Mouse (Mus musculus) limb, embryonic 13.5 days (tissue): ENCODE measurements at regions not wholly inside any gene's neighbourhood (a gene's known extent, or its start where the extent isn't known, plus 50 kb on each side); places are given as distances from the start of the nearest gene placed in this dataset.

Experiments
- ATAC-seq: fragments of 200-750 bp; cut with Nextera tagmentation; 2 replicates; pipeline ENCODE4 v1.8.0; 2017; ENCODE audit warnings: low read depth, moderate number of reproducible peaks, moderate TSS enrichment; ENCODE audit not compliant: low FRiP score
- H3K27ac ChIP-seq: fragments of 300-500 bp; sonication (generic); 2 replicates; pipeline ENCODE4 v1.5.1; 2015; ENCODE audit warnings: inconsistent platforms, mild to moderate bottlenecking, moderate library complexity
- H3K27me3 ChIP-seq: fragments of 300-500 bp; sonication (generic); 2 replicates; pipeline ENCODE4 v1.6.1; 2015; ENCODE audit warnings: mild to moderate bottlenecking, inconsistent platforms
- H3K36me3 ChIP-seq: fragments of 300-500 bp; sonication (generic); 2 replicates; pipeline ENCODE4 v1.6.1; 2015; ENCODE audit warnings: inconsistent platforms, mild to moderate bottlenecking, moderate library complexity
- H3K4me1 ChIP-seq: fragments of 300-500 bp; sonication (generic); 2 replicates; pipeline ENCODE4 v1.6.1; 2015; ENCODE audit warnings: inconsistent platforms
- H3K4me2 ChIP-seq: fragments of 300-500 bp; sonication (generic); replicated peaks from 2 replicates; pipeline ENCODE4 v1.6.1; 2015; ENCODE audit warnings: inconsistent platforms, mild to moderate bottlenecking, moderate library complexity
- H3K4me3 ChIP-seq: fragments of 300-500 bp; sonication (generic); 2 replicates; pipeline ENCODE4 v1.5.1; 2015; ENCODE audit warnings: moderate library complexity, mild to moderate bottlenecking, inconsistent platforms
- H3K9ac ChIP-seq: fragments of 300-500 bp; sonication (generic); 2 replicates; pipeline ENCODE4 v1.6.1; 2015; ENCODE audit warnings: mild to moderate bottlenecking, inconsistent platforms
- H3K9me3 ChIP-seq: fragments of 300-500 bp; sonication (generic); 2 replicates; pipeline ENCODE4 v1.6.1; 2016; ENCODE audit warnings: inconsistent platforms
- WGBS: fragments of 180-500 bp; shearing (Covaris S2); methylation state at CpG from one replicate; pipeline ENCODE4 v1.1.7; 2015; 5-methylcytosine and 5-hydroxymethylcytosine counted together

DNA sequence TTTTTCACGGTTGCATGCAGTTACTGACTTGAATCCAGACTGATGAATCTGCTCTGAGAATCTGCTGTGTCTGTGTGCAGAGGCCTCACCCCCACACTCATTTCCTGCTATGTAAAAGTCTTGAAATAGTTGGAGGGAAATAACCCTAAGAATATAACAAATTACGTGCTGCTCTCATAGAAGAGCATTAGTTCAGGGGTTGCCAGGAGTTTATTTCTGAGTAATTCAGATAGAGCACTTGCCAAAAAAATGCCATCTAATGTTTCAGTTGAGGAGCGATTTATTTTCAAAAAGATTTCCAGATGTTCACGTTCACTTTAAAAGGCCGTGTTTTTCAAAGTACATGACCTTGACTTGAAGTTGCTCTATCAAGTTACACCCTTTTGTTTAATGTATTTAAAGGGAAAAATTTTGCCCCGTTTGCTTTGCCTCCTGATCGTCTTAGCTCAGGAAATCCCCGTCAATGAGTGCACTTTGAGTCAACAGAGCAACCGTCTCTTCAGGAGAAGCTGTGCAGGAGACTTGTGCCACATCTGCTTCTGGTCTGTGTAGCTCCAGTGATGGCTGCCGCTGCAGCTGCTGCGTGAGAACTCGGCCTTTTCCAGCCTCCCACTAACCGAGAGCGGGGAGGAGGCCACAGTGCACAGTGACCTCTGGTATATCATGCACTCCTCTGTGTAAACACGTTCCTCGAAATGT is 50.9 kb upstream of the Sec61g start:
- peaks cover 16% of the 10 kb centered on the region for H3K4me1 ChIP-seq
- no peak overlapping the region for H3K4me3 ChIP-seq
- ATAC-seq, result peak; percentile 89
- H3K9ac ChIP-seq, result peak overlapping the region; percentile 26; the same call in 1 of the 2 replicates
- WGBS, result 14% methylated on average over 16 of the region's 16 CpGs
- H3K36me3 ChIP-seq, result no peaks in the 10 kb centered on the region
- H3K27ac ChIP-seq, result peak overlapping the region; percentile 84
- peak overlapping the region; percentile 38 for H3K4me2 ChIP-seq
- H3K9me3 ChIP-seq, result no peaks in the 10 kb centered on the region
- no peaks in the 10 kb centered on the region for H3K27me3 ChIP-seq

DNA sequence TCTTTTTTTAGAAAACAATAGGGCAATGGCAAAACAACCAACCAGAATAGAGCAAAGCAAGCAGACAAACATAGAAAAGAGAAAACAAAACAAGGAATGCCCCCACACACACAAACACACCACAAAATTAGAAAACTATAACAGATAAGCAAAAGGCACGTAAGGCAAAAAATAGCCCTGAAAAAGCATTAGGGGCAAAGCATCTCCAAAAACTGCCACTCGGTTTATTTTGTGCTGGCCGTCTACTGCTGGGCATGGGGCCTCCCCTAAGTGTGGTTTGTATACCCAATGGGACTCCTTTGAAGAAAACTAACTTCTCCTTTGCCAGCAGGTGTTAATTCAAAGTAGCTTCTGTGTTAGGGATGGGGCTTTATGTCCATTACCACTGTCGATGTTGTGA is 53.4 kb upstream of the Sec61g start:
- Histone ChIP-seq H3K4me1 (peaks cover 16% of the 10 kb centered on the region), H3K36me3 (no peaks in the 10 kb centered on the region), H3K4me2 (no peak overlapping the region), H3K27ac (no peak overlapping the region), H3K4me3 (no peak overlapping the region), H3K27me3 (no peaks in the 10 kb centered on the region), H3K9me3 (no peaks in the 10 kb centered on the region), H3K9ac (no peak overlapping the region)
- WGBS, result 81% methylated on average over 4 of the region's 4 CpGs
- ATAC-seq, result no peak

DNA sequence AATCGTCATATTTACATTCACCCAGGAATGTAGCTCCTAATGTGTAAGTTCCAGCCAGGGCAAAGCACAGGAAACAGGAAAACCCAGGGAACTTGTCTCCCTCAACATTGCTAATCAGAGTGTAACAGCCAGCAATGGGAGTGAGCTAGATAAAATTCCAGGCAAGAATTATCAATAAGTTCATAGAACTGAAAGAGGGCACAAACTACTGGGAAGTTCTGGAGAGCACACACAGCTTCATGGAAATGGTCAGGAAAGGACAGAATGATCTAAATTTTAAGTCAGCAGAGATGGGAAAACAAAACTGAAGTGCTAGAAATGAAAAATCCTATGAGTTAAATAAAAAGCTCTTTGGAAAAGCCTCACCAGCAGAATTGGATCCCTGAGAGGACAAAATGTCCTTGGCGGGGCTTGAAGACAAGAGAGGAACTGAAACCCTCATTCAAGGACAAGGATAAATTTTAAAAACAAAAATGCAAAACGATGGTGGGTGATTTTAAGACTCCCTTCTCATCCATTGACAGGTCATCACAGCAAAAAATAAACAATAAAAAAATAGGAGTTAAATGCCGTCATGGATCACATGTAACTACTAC is 80.9 kb upstream of the Sec61g start:
- no peaks in the 10 kb centered on the region for H3K9me3 ChIP-seq
- no peaks in the 10 kb centered on the region for H3K27me3 ChIP-seq
- no peak overlapping the region for H3K4me2 ChIP-seq
- no peak overlapping the region for H3K9ac ChIP-seq
- ATAC-seq, result no peak
- H3K36me3 ChIP-seq, result no peaks in the 10 kb centered on the region
- H3K4me1 ChIP-seq, result peaks cover 13% of the 10 kb centered on the region
- H3K27ac ChIP-seq, result no peak overlapping the region
- no peak overlapping the region for H3K4me3 ChIP-seq
- WGBS, result 78% methylated on average over 4 of the region's 4 CpGs

DNA sequence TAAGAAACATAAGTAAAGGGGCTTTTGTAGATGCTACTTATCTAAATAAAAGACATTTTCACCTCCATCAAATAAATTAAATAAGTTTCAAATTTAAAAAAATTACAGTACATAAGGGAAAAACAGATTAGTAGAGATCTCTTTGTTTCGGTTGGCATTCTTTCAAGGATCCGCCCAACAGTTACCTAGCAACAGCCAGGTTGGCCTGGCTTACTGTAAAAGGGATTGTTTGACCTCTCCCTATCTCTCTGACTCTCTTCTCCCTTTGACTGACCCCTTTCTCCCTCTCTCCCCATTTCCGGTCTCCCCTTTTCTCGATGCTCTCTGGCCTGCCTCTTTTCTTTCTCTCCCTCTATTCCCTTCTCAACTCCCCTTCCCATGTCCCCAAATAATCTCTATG is 82.3 kb upstream of the Sec61g start:
- H3K9ac ChIP-seq, result no peak overlapping the region
- no peak overlapping the region for H3K27ac ChIP-seq
- peaks cover 13% of the 10 kb centered on the region for H3K4me1 ChIP-seq
- H3K27me3 ChIP-seq, result no peaks in the 10 kb centered on the region
- H3K36me3 ChIP-seq, result no peaks in the 10 kb centered on the region
- ATAC-seq, result no peak
- H3K9me3 ChIP-seq, result no peaks in the 10 kb centered on the region
- no peak overlapping the region for H3K4me2 ChIP-seq
- no peak overlapping the region for H3K4me3 ChIP-seq
- whole genome bisulfite sequencing, result 86% methylated on average over 4 of the region's 4 CpGs

DNA sequence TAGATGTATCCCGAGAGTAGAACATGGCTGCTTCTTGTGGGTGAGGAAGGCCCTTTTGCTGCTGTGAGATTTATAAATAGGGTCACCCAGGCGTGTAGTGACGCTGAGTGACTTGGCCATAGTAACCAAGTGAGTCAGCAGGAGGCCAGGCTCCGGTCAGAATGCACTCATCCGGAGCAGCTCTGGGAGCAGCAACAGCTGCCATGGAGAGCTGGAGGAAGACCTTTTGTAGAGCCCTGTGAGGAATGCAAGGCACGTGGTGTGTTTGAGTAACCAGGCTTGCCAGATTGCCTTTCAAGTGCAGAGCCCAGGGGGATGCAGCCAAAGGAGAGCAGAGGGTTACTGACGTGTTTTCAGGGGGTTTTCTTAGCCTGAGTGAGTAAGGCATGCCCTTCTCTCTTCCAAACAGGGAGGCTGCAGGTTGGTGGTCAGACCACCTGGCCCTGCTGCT is 83.2 kb upstream of the Sec61g start:
- Histone ChIP-seq H3K9ac (no peak overlapping the region), H3K4me3 (no peak overlapping the region), H3K4me1 (peaks cover 13% of the 10 kb centered on the region), H3K27ac (peak overlapping the region; percentile 55), H3K36me3 (no peaks in the 10 kb centered on the region), H3K27me3 (no peaks in the 10 kb centered on the region), H3K4me2 (peak overlapping the region; percentile 3), H3K9me3 (no peaks in the 10 kb centered on the region)
- ATAC-seq, result peak; percentile 94
- 7% methylated on average over 7 of the region's 7 CpGs for WGBS

DNA sequence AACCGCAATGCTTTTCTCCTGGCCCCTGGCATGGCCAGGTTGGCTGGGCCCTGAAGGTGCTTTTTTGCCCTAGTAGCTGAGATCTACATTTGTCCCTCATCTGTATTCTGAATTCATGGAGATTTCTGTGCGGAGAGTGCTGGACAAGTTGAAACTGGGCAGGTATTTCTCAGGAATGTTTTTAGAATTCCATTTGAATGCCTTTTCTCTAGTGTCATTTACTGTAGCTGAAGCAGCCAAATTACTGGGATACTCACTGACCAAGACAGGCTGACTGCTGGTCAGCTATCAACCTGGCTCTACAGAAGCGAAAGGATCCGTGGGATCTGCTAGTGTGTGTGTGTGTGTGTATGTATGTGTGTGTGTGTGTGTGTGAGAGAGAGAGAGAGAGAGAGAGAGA is 83.7 kb upstream of the Sec61g start:
- ATAC-seq, result no peak
- Histone ChIP-seq H3K4me2 (peak overlapping the region; percentile 3; the same call in 1 of the 2 replicates), H3K27me3 (no peaks in the 10 kb centered on the region), H3K4me3 (no peak overlapping the region), H3K9me3 (no peaks in the 10 kb centered on the region), H3K36me3 (no peaks in the 10 kb centered on the region), H3K4me1 (peaks cover 13% of the 10 kb centered on the region), H3K27ac (peak overlapping the region; percentile 55), H3K9ac (no peak overlapping the region)
- WGBS, result 72% methylated on average over 4 of the region's 4 CpGs

DNA sequence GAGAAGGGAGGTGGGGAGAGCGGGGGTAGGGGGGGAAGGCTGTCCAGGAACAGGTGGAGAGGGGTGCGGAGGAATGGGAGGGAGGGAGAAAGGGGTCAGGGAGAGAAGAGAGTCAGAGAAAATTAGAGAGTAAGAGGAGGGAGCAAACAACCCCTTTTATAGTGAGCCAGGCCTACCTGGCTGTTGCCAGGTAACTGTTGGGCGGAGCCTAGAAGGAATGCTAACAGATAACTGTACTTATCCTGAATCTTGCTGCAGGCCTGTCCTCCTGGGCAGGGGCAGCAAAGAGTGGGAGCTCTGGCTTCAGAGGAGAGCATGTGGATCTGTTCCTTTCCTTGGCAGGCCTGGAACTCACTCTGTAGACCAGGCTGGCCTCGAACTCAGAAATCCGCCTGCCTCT is 84.5 kb upstream of the Sec61g start:
- Histone ChIP-seq H3K36me3 (no peaks in the 10 kb centered on the region), H3K9ac (no peak overlapping the region), H3K4me1 (peaks cover 13% of the 10 kb centered on the region), H3K4me3 (no peak overlapping the region), H3K9me3 (no peaks in the 10 kb centered on the region), H3K4me2 (no peak overlapping the region), H3K27me3 (no peaks in the 10 kb centered on the region), H3K27ac (no peak overlapping the region)
- WGBS, result 88% methylated on average over 5 of the region's 5 CpGs
- no peak for ATAC-seq

DNA sequence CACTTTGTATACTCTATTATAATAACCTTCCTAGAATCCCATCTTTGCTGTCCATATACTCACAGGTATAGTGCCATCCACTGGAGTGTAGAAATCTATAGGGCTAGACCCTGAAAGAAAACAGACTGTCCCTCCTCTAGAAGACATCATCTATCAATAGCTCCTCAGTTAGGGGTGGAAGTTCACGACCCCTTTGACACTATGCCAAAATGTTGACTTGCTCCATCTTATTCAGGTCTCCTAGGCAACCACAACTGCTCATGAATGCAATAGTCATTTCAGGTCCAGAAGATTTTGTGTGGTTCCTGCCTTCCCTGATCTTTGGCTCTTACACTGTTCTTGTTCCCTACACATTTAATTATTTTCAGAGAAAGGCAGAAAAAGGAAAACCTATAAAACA is 86.5 kb upstream of the Sec61g start:
- no peak for ATAC-seq
- Histone ChIP-seq H3K4me3 (no peak overlapping the region), H3K27ac (no peak overlapping the region), H3K4me2 (no peak overlapping the region), H3K9ac (no peak overlapping the region), H3K27me3 (no peaks in the 10 kb centered on the region), H3K36me3 (no peaks in the 10 kb centered on the region), H3K9me3 (peaks cover 7% of the 10 kb centered on the region; the same call in 1 of the 2 replicates), H3K4me1 (peaks cover 13% of the 10 kb centered on the region)
- 78% methylated on average over 1 of the region's 1 CpGs for WGBS

DNA sequence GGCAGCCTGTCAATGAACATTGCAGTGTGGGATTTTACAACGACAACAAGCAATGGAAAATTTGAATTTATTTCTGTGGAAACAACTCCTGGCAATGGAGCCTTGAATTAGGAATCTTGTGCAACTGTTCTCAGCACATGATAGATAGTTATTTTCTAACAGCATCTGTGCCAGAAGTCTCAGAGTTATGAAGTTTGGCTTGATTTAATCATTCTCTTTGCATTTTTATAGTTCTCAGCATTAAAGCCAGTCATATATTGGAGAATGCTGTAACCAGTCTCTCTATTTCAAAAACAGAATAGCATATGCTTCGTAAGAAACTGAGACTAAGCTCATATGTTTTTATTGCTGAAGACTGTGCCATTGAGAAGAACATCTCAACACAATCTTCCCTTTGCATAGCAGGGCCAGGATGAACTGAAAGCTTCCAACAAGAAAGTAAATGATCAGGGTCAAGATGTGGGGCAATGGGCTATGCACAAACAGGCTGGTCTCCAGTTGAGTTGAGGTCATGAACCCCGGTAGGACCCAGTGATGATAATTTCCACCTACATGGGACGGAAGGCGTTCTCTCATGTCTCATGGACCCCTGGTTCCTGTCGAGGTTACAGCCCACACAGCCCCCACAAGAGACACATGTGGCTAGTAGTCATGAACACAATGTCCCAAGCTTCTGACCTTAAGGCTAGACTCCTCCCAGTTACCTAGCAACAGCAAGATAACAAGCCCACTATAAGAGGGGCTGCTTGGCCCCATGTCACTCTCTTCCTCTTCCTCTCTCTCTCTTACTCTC is 89.0 kb upstream of the Sec61g start:
- Histone ChIP-seq H3K4me2 (no peak overlapping the region), H3K27ac (no peak overlapping the region), H3K27me3 (no peaks in the 10 kb centered on the region), H3K4me3 (no peak overlapping the region), H3K9me3 (peaks cover 18% of the 10 kb centered on the region; the same call in 1 of the 2 replicates), H3K36me3 (no peaks in the 10 kb centered on the region), H3K9ac (no peak overlapping the region), H3K4me1 (peaks cover 2% of the 10 kb centered on the region)
- 84% methylated on average over 6 of the region's 6 CpGs for WGBS
- ATAC-seq, result no peak

DNA sequence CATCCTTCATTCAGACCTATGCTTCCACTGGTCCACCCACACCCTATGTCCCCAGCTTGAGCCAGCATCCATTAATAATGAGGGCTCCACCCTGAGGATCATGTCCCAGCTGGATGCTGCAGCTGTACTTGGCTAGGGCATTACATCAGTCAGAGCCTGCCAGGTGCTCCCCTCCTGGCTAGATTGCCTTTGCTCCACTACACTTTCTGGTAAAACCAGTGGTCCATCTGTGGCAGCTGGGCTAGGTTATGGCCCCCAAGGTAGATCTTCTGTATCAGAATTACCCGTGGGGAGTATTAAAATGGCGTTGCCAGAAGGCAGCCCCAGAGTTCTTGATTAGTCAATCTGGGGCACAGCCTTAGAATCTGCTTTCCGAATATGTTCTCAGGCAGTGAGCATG is 94.7 kb upstream of the Sec61g start:
- ATAC-seq, result peak; percentile 57; the same call in 1 of the 2 replicates
- no peaks in the 10 kb centered on the region for H3K27me3 ChIP-seq
- no peaks in the 10 kb centered on the region for H3K36me3 ChIP-seq
- H3K9me3 ChIP-seq, result peaks cover 18% of the 10 kb centered on the region; the same call in 1 of the 2 replicates
- no peak overlapping the region for H3K4me3 ChIP-seq
- H3K4me2 ChIP-seq, result no peak overlapping the region
- WGBS, result 56% methylated on average over 3 of the region's 3 CpGs
- H3K9ac ChIP-seq, result no peak overlapping the region
- H3K27ac ChIP-seq, result no peak overlapping the region
- peaks cover 13% of the 10 kb centered on the region for H3K4me1 ChIP-seq

DNA sequence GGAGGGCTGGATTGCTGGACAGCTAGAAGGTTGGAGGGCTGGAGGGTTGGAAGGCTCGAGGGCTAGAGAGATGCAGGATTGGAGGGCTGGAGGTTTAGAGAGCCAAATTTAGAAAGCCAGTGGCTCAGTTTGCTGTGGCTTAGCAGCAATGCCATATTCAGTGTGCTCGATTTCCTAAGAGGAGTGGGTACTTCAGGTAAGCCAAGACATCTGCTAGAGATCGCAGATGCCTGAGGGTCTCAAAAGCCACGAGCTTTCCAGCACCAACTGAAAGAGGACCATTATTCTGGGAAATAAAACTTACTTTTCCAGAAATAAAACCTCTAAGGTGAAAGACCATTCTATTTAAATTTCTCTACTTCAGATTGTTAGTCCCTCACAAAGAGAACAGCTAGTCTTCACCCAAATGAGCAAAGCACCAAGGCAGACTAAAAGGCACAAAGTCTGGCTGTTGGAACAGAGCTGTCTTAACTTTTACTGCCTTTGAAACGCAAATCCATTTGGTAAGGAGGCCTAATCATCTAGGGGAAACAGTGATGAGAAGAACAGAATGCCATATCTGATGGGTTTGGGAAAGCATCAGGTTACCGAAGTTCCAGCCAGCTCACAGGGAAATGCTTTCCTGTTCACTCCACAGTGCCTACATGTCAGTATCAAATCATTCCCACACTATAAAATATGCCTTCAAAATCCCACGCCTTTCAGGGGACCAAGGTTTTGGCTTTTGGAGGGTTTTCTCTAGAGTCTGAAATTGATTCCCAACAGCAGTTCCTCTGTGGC is 98.3 kb upstream of the Sec61g start:
- H3K4me2 ChIP-seq, result no peak overlapping the region
- no peak overlapping the region for H3K9ac ChIP-seq
- no peaks in the 10 kb centered on the region for H3K36me3 ChIP-seq
- H3K4me3 ChIP-seq, result no peak overlapping the region
- peaks cover 18% of the 10 kb centered on the region for H3K4me1 ChIP-seq
- no peaks in the 10 kb centered on the region for H3K27me3 ChIP-seq
- H3K9me3 ChIP-seq, result no peaks in the 10 kb centered on the region
- H3K27ac ChIP-seq, result peak overlapping the region; percentile 87
- peak; percentile 85 for ATAC-seq
- WGBS, result 44% methylated on average over 7 of the region's 7 CpGs
